Mouse (Mus musculus): Measurements from ENCODE around the gene Fxyd1. TPM values are rescaled to one million over a fixed set of nuclear protein-coding genes. Genes with fewer than 3 reads are reported as not detected.

Fxyd1 gene
- polyA plus RNA-seq, 1 experiment from 2014 or later, result 1,042 TPM

- H3K9ac ChIP-seq, result no peak overlapping the region
- H3K36me3 ChIP-seq, result no peaks in the 10 kb centered on the region
- no peaks in the 10 kb centered on the region for H3K9me3 ChIP-seq
- ATAC-seq (ENCODE audit: extremely low read depth, insufficient number of reproducible peaks, low FRiP score, low TSS enrichment), result no peak
- H3K27ac ChIP-seq (replicated peaks), result no peak overlapping the region
- H3K4me1 ChIP-seq, result no peaks in the 10 kb centered on the region
- no peak overlapping the region for H3K4me3 ChIP-seq
- WGBS, result 62% methylated on average over 1 of the region's 1 CpGs
- H3K4me2 ChIP-seq, result no peak overlapping the region
- no peaks in the 10 kb centered on the region for H3K27me3 ChIP-seq (replicated peaks)
These were observed 48.8 kb downstream of the Fxyd1 start for GRCm38 (mm10) chr7:31008175-31008574.

GRCm38 (mm10) chr7:31007775-31008174 is 49.2 kb downstream of the Fxyd1 start:
- Histone ChIP-seq H3K4me1 (peaks cover 2% of the 10 kb centered on the region; the same call in 1 of the 2 replicates), H3K27me3 (replicated peaks) (no peaks in the 10 kb centered on the region), H3K27ac (replicated peaks) (no peak overlapping the region), H3K9me3 (no peaks in the 10 kb centered on the region), H3K36me3 (no peaks in the 10 kb centered on the region), H3K4me3 (no peak overlapping the region), H3K9ac (no peak overlapping the region), H3K4me2 (no peak overlapping the region)
- WGBS, result 73% methylated on average over 1 of the region's 1 CpGs
- no peak for ATAC-seq (ENCODE audit: extremely low read depth, insufficient number of reproducible peaks, low FRiP score, low TSS enrichment)

GRCm38 (mm10) chr7:31002650-31003049 is 54.3 kb downstream of the Fxyd1 start:
- H3K27ac ChIP-seq (replicated peaks), result peak overlapping the region; percentile 28
- WGBS, result 48% methylated on average over 8 of the region's 8 CpGs

More at GRCm38 (mm10) chr7:31002650-31003049, 54.3 kb downstream of the Fxyd1 start:
- no peak for ATAC-seq (ENCODE audit: extremely low read depth, insufficient number of reproducible peaks, low FRiP score, low TSS enrichment)
- Histone ChIP-seq H3K4me1 (peaks cover 27% of the 10 kb centered on the region), H3K36me3 (no peaks in the 10 kb centered on the region), H3K27me3 (replicated peaks) (no peaks in the 10 kb centered on the region), H3K4me2 (no peak overlapping the region), H3K4me3 (no peak overlapping the region), H3K9me3 (no peaks in the 10 kb centered on the region), H3K9ac (no peak overlapping the region)

Small RNA genes within 50 kb of the gene (microRNA-seq; reads per million reads assigned to microRNA genes)
- gene Mir7050, result not detected

Other genes starting within 250 kb of the Fxyd1 start
- gene Ffar2, start 233.4 kb downstream of the Fxyd1 start, polyA plus RNA-seq (2015; fragmentation: Nextera tagmentation; extraction: Ambion mirVana), result not detected in 2 replicates
- not detected in 2 replicates for gene Ffar3, start 201.0 kb downstream of the Fxyd1 start, polyA plus RNA-seq (2015; fragmentation: Nextera tagmentation; extraction: Ambion mirVana)
- gene Ffar1, start 195.6 kb downstream of the Fxyd1 start, polyA plus RNA-seq (2015; fragmentation: Nextera tagmentation; extraction: Ambion mirVana), result not detected in 2 replicates
- gene Cd22, start 176.9 kb downstream of the Fxyd1 start, polyA plus RNA-seq (2015; fragmentation: Nextera tagmentation; extraction: Ambion mirVana), result not detected in 2 replicates
- 0.08 and 0.10 TPM in 2 replicates for gene Mag, start 142.3 kb downstream of the Fxyd1 start, polyA plus RNA-seq (2015; fragmentation: Nextera tagmentation; extraction: Ambion mirVana)
- gene Hamp2, start 132.5 kb downstream of the Fxyd1 start, polyA plus RNA-seq (2015; fragmentation: Nextera tagmentation; extraction: Ambion mirVana), result not detected in 2 replicates
- gene Hamp, start 113.2 kb downstream of the Fxyd1 start, polyA plus RNA-seq (2015; fragmentation: Nextera tagmentation; extraction: Ambion mirVana), result 0.71 TPM in 1 of 2 replicates, not detected in the other
- gene Usf2, start 100.4 kb downstream of the Fxyd1 start, polyA plus RNA-seq (2015; fragmentation: Nextera tagmentation; extraction: Ambion mirVana), result 16.8 and 17.3 TPM in 2 replicates
- gene Lsr, start 83.7 kb downstream of the Fxyd1 start, polyA plus RNA-seq (2015; fragmentation: Nextera tagmentation; extraction: Ambion mirVana), result 11.2 and 12.1 TPM in 2 replicates
- gene Fam187b, start 83.4 kb downstream of the Fxyd1 start, polyA plus RNA-seq (2015; fragmentation: Nextera tagmentation; extraction: Ambion mirVana), result 1.1 and 1.4 TPM in 2 replicates
- gene Fxyd5, start 14.7 kb downstream of the Fxyd1 start, polyA plus RNA-seq (2015; fragmentation: Nextera tagmentation; extraction: Ambion mirVana), result 35.5 and 39.2 TPM in 2 replicates
- gene Fxyd7, start 5.7 kb downstream of the Fxyd1 start, polyA plus RNA-seq (2015; fragmentation: Nextera tagmentation; extraction: Ambion mirVana), result 2.0 and 3.6 TPM in 2 replicates
- gene Lgi4, start 2.1 kb upstream of the Fxyd1 start, polyA plus RNA-seq (2015; fragmentation: Nextera tagmentation; extraction: Ambion mirVana), result 0.19 and 0.21 TPM in 2 replicates
- gene Fxyd3, start 19.5 kb upstream of the Fxyd1 start, polyA plus RNA-seq (2015; fragmentation: Nextera tagmentation; extraction: Ambion mirVana), result 2.0 and 2.2 TPM in 2 replicates
- 2.4 and 3.6 TPM in 2 replicates for gene Hpn, start 58.1 kb upstream of the Fxyd1 start, polyA plus RNA-seq (2015; fragmentation: Nextera tagmentation; extraction: Ambion mirVana)
- gene Scn1b, start 69.8 kb upstream of the Fxyd1 start, polyA plus RNA-seq (2015; fragmentation: Nextera tagmentation; extraction: Ambion mirVana), result 2.5 and 3.1 TPM in 2 replicates
- 50.3 and 51.8 TPM in 2 replicates for gene Gramd1a, start 98.7 kb upstream of the Fxyd1 start, polyA plus RNA-seq (2015; fragmentation: Nextera tagmentation; extraction: Ambion mirVana)
- not detected in 2 replicates for gene Scgb2b2, start 233.3 kb upstream of the Fxyd1 start, polyA plus RNA-seq (2015; fragmentation: Nextera tagmentation; extraction: Ambion mirVana)
- gene Scgb1b2, start 234.6 kb upstream of the Fxyd1 start, polyA plus RNA-seq (2015; fragmentation: Nextera tagmentation; extraction: Ambion mirVana), result not detected in 2 replicates

Measured in heart, embryonic 13.5 days (tissue).